Mouse (Mus musculus) stomach, embryonic 14.5 days (tissue): Measurements from ENCODE around the gene 2410131K14Rik. TPM values are rescaled to one million over a fixed set of nuclear protein-coding genes. Genes with fewer than 3 reads are reported as not detected.
A peak's percentile ranks its signal among the peaks of the same experiment; 100 is the strongest.

Source experiments
- ATAC-seq: fragments of 200-750 bp; cut with Nextera tagmentation; 2 replicates; pipeline ENCODE4 v1.8.0; 2017; ENCODE audit warnings: low read depth, moderate TSS enrichment; ENCODE audit not compliant: insufficient number of reproducible peaks, insufficient read depth, low FRiP score
- H3K27ac ChIP-seq: fragments of 300-500 bp; sonication (generic); 2 replicates; pipeline ENCODE4 v1.5.1; 2014; ENCODE audit warnings: mild to moderate bottlenecking, low read length, moderate library complexity, mixed read lengths
- H3K27me3 ChIP-seq: fragments of 300-500 bp; sonication (generic); 2 replicates; pipeline ENCODE4 v1.6.1; 2014; ENCODE audit warnings: low read length, control low read depth, mixed read lengths; ENCODE audit not compliant: control insufficient read depth, insufficient read depth
- H3K36me3 ChIP-seq: fragments of 300-500 bp; sonication (generic); 2 replicates; pipeline ENCODE4 v1.6.1; 2014; ENCODE audit warnings: mild to moderate bottlenecking, control low read depth, low read length, moderate library complexity, mixed read lengths; ENCODE audit not compliant: control insufficient read depth, insufficient read depth
- H3K4me1 ChIP-seq: fragments of 300-500 bp; sonication (generic); 2 replicates; pipeline ENCODE4 v1.6.1; 2014; ENCODE audit warnings: low read length, control low read depth, mixed read lengths; ENCODE audit not compliant: control insufficient read depth, insufficient read depth
- H3K4me2 ChIP-seq: fragments of 300-500 bp; sonication (generic); replicated peaks from 2 replicates; pipeline ENCODE4 v1.6.1; 2014; ENCODE audit warnings: low read depth, low read length, control low read depth
- H3K4me3 ChIP-seq: fragments of 300-500 bp; sonication (generic); 2 replicates; pipeline ENCODE4 v1.5.1; 2014; ENCODE audit warnings: low read depth, low read length, control low read depth
- H3K9ac ChIP-seq: fragments of 300-500 bp; sonication (generic); replicated peaks from 2 replicates; pipeline ENCODE4 v1.6.1; 2014; ENCODE audit warnings: low read depth, mild to moderate bottlenecking, control low read depth, low read length, moderate library complexity, mixed read lengths
- H3K9me3 ChIP-seq: fragments of 300-500 bp; sonication (generic); 2 replicates; pipeline ENCODE4 v1.6.1; 2016; ENCODE audit warnings: low read depth, low read length, control low read depth; ENCODE audit not compliant: control insufficient read depth
- WGBS: fragments of 180-500 bp; shearing (Covaris S2); extraction: QIAGEN DNeasy Blood & Tissue Kit; methylation state at CpG from one replicate; pipeline ENCODE4 v1.1.7; 2014; 5-methylcytosine and 5-hydroxymethylcytosine counted together
- polyA plus RNA-seq: library from polyadenylated mRNA; unstranded; fragments of >200 nt; fragmentation: Nextera tagmentation; extraction: Ambion mirVana; gene quantifications from 2 replicates; pipeline ENCODE4 v1.2.1, GENCODE M21; 2014

The 2410131K14Rik gene
- polyA plus RNA-seq = 7.8 and 9.2 TPM in 2 replicates

DNA sequence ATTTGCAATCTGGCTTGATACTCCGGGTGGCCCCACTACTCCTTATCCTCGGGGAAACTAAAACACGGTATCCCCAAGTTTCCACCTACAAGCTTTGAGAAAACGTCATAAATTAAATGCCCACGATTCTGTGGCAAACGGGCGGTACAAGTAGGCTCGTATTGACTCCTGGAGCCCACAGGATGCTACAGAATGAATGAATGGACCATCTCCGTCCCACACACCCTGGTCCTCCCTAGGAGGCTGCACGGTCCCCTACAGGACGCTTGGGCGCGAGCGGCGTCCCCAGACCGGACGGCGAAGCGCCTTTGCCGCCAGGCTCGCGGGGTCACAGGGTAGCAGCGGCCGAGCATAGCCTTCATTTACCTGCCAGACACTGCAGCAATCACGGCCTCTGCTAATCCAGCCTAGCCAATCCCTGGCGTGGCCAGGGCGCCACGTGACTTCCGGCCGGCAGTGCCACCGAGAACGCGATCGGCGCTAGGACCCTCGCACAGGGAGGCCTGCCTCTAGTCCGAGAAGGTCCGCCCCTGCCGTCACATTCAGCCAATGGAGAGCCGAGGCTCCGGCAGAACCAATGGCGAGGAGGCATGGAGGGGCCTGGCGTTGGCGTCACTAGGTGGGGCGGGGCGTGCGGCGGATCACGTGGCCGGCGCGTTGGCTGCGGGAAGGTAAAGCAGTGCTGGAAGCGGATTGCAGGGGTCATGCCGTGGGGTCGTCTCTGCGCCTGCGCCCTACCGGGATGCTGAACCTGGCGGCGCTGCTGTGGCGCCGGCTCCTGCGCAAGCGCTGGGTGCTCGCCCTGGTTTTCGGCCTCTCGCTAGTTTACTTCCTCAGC is at the start of gene 2410131K14Rik, which contains the start of gene Rnft2:
Gene 2410131K14Rik, plus strand, starts transcription at position 622 of the 838 bp plus-strand sequence.
Gene Rnft2, minus strand, starts transcription at position 511 of the 838 bp plus-strand sequence.
- Histone ChIP-seq H3K4me2 (peak within 1 kb of the TSS; percentile 89), H3K36me3 (peaks cover 3% of the 10 kb centered on the region), H3K9me3 (no peaks in the 10 kb centered on the region), H3K27ac (peak within 1 kb of the TSS; percentile 52; the same call in 1 of the 2 replicates), H3K9ac (peak within 1 kb of the TSS; percentile 53), H3K4me1 (peaks cover 12% of the 10 kb centered on the region), H3K4me3 (peak within 1 kb of the TSS; percentile 71), H3K27me3 (no peaks in the 10 kb centered on the region)
- 1% methylated on average over 68 of the region's 68 CpGs for WGBS
- peak; percentile 100 for ATAC-seq

DNA sequence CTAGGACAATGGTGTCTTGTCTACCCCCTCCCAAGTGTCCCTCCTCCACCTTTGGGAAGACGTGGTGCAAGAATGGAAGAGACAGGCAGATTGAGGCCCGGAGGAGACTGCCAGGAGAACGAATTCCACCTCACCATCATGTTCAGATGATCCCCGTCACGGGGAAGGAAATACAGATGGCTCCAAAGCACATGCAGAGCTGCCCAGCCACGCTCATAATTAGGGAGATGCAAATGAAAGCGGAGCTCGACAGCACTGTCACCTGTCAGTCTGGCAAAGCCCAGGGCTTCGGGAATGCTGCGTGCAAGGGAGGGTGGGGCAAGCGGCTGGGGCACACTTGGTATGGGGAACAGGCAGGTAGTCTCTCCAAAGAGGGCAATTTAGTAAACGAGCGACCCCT is 47.6 kb upstream of the 2410131K14Rik start:
- Histone ChIP-seq H3K27me3 (no peaks in the 10 kb centered on the region), H3K4me3 (no peak overlapping the region), H3K36me3 (no peaks in the 10 kb centered on the region), H3K4me1 (no peaks in the 10 kb centered on the region), H3K27ac (no peak overlapping the region), H3K9ac (no peak overlapping the region), H3K4me2 (no peak overlapping the region), H3K9me3 (no peaks in the 10 kb centered on the region)
- no peak for ATAC-seq
- 72% methylated on average over 13 of the region's 13 CpGs for WGBS

DNA sequence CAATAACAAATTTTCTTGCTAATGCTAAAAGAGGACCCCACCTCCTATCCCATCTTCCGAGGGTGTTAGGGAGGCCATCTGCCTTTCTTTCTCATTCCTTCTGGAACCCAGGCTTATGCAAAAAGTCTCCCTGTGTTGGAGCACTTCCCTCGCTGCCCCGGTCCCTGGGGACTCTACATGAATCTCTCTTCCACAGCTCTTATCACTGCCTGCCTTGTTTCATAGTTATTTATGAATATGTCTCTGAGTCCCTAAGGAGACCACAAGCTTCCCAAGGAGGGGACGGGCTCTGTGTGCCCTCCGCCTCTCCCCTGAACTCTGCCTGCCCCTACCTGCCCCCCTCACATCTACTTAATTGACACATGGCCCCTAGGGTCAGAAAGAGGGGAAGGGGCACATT is 45.4 kb upstream of the 2410131K14Rik start:
- H3K27me3 ChIP-seq = no peaks in the 10 kb centered on the region
- no peak overlapping the region for H3K4me2 ChIP-seq
- H3K27ac ChIP-seq = no peak overlapping the region
- no peak for ATAC-seq
- WGBS = 58% methylated on average over 5 of the region's 5 CpGs
- no peaks in the 10 kb centered on the region for H3K4me1 ChIP-seq
- H3K36me3 ChIP-seq = no peaks in the 10 kb centered on the region
- H3K9me3 ChIP-seq = no peaks in the 10 kb centered on the region
- no peak overlapping the region for H3K9ac ChIP-seq
- no peak overlapping the region for H3K4me3 ChIP-seq

- H3K9ac ChIP-seq = no peak overlapping the region
- no peak overlapping the region for H3K4me3 ChIP-seq
- H3K4me2 ChIP-seq = no peak overlapping the region
- WGBS = 45% methylated on average over 16 of the region's 16 CpGs
- no peaks in the 10 kb centered on the region for H3K27me3 ChIP-seq
- H3K4me1 ChIP-seq = no peaks in the 10 kb centered on the region
- no peaks in the 10 kb centered on the region for H3K9me3 ChIP-seq
- no peaks in the 10 kb centered on the region for H3K36me3 ChIP-seq
- H3K27ac ChIP-seq = no peak overlapping the region
- no peak for ATAC-seq
These were observed 40.2 kb upstream of the 2410131K14Rik start for GRCm38 (mm10) chr5:118204675-118205440.

GRCm38 (mm10) chr5:118205852-118206251 is 39.2 kb upstream of the 2410131K14Rik start:
- Histone ChIP-seq H3K4me3 (no peak overlapping the region), H3K9me3 (no peaks in the 10 kb centered on the region), H3K27ac (no peak overlapping the region), H3K4me1 (no peaks in the 10 kb centered on the region), H3K9ac (no peak overlapping the region), H3K36me3 (no peaks in the 10 kb centered on the region), H3K4me2 (no peak overlapping the region), H3K27me3 (no peaks in the 10 kb centered on the region)
- WGBS = 77% methylated on average over 8 of the region's 8 CpGs
- ATAC-seq = no peak

DNA sequence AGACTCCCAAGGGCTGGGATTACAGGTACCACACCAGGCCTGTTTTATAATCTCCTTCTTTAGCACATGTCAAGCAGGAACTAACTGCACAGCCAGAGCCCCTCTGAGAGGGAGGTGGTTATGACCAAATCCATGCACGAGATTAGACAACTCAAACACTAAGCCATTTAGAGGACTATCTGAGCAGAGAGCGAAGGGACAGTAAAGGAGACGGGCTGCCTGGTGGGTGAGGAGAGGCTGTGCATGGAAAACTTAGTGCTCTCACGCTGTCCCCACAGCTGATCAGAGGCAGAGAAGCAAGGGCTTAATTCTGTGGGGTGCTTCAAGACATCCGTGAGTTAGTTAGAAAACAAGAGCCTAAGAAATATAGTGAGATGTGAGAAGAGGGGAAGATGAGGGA is 31.0 kb upstream of the 2410131K14Rik start:
- Histone ChIP-seq H3K4me3 (peak overlapping the region; percentile 27), H3K9me3 (no peaks in the 10 kb centered on the region), H3K27me3 (no peaks in the 10 kb centered on the region), H3K4me1 (0 out of 2 replicates have a peak, but pooled peaks cover 8% of the 10 kb centered on the region), H3K36me3 (no peaks in the 10 kb centered on the region), H3K27ac (no peak overlapping the region), H3K4me2 (peak overlapping the region; percentile 62), H3K9ac (0 out of 2 replicates have a peak overlapping the region, but pooled peaks have one; percentile 14)
- WGBS = 20% methylated on average over 5 of the region's 5 CpGs
- ATAC-seq = no peak

DNA sequence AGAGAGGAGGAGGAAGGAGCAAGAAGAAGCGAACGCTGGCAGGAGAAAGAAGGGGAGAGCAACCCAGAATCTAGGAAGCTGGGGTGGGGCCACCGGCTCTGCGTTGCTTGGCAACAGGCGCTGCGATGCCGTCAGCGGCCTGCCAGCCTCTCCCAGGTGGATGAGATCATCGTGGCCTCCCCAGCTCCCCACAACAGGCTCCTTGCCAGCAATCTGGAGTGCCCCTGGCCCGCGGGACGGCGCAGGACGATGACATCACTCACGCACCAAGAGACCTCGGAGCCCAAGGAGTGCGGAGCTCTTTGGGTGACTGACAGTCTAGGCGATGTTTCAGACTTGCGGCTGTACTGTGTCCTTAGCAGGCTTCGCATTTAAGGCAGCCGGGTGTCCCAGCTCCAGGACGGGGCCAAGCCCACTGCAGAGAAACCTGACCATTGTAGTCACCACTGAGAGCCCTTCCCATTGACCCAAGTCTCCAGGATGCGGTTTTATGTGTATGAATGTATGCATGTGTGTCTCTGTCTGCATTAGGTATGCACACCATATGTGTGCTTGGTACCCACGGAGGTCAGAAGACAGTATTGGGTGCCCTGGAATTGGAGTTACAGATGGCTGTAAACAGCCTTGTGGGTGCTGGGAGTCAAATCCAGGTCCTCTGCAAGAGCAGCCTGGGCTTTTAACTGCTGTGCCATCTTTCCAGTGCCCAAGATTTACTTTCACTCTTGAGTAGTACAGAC is 30.4 kb upstream of the 2410131K14Rik start:
- 0 out of 2 replicates have a peak overlapping the region, but pooled peaks have one; percentile 14 for H3K9ac ChIP-seq
- no peak overlapping the region for H3K27ac ChIP-seq
- no peaks in the 10 kb centered on the region for H3K27me3 ChIP-seq
- WGBS = 7% methylated on average over 24 of the region's 24 CpGs
- no peaks in the 10 kb centered on the region for H3K36me3 ChIP-seq
- H3K4me2 ChIP-seq = peak overlapping the region; percentile 62
- peak; percentile 81; the same call in 1 of the 2 replicates for ATAC-seq
- H3K4me3 ChIP-seq = peak overlapping the region; percentile 27
- no peaks in the 10 kb centered on the region for H3K9me3 ChIP-seq
- 0 out of 2 replicates have a peak, but pooled peaks cover 8% of the 10 kb centered on the region for H3K4me1 ChIP-seq

GRCm38 (mm10) chr5:118217410-118217809 is 27.6 kb upstream of the 2410131K14Rik start:
- Histone ChIP-seq H3K4me2 (no peak overlapping the region), H3K27ac (no peak overlapping the region), H3K27me3 (no peaks in the 10 kb centered on the region), H3K9ac (no peak overlapping the region), H3K36me3 (no peaks in the 10 kb centered on the region), H3K4me3 (no peak overlapping the region), H3K9me3 (no peaks in the 10 kb centered on the region), H3K4me1 (0 out of 2 replicates have a peak, but pooled peaks cover 8% of the 10 kb centered on the region)
- no peak for ATAC-seq
- 57% methylated on average over 6 of the region's 6 CpGs for WGBS
